Mouse (Mus musculus) ovary, adult 2 months (tissue): ENCODE data around the gene Noxa1. TPM values are rescaled to one million over a fixed set of nuclear protein-coding genes. Genes with fewer than 3 reads are reported as not detected.

Experiments
- polyA plus RNA-seq: library from polyadenylated mRNA; depleted of rRNA; stranded (reverse); fragments of >200 nt; gene quantifications from 2 replicates; pipeline ENCODE4 v1.2.3, GENCODE M21; 2012; rRNA removed

Gene Noxa1
- 1.9 and 3.4 TPM in 2 replicates for polyA plus RNA-seq

GRCm38 (mm10) chr2:25095109-25095850, at the start of gene Noxa1:
Gene Noxa1 (minus strand): TSS chr2:25095149.

GRCm38 (mm10) chr2:25080076-25080475, 14.9 kb downstream of the Noxa1 start, which contains the start of gene Entpd8:
Gene Entpd8 (plus strand): TSS chr2:25080304.

GRCm38 (mm10) chr2:25054221-25055067, 40.5 kb downstream of the Noxa1 start, which contains the start of gene Nsmf:
Gene Nsmf (plus strand): TSS chr2:25054355.

Other genes starting within 250 kb of the Noxa1 start
- 72.9 and 89.0 TPM in 2 replicates for gene Ehmt1, start 175.5 kb downstream of the Noxa1 start, polyA plus RNA-seq
- gene Arrdc1, start 159.9 kb downstream of the Noxa1 start, polyA plus RNA-seq = 131 and 159 TPM in 2 replicates
- 11.6 and 15.5 TPM in 2 replicates for gene Zmynd19, start 145.4 kb downstream of the Noxa1 start, polyA plus RNA-seq
- gene Dph7, start 132.7 kb downstream of the Noxa1 start, polyA plus RNA-seq = 29.8 and 34.1 TPM in 2 replicates
- 22.5 and 24.2 TPM in 2 replicates for gene Mrpl41, start 120.1 kb downstream of the Noxa1 start, polyA plus RNA-seq
- gene Pnpla7, start 119.1 kb downstream of the Noxa1 start, polyA plus RNA-seq = 15.7 and 21.7 TPM in 2 replicates
- 281 and 345 TPM in 2 replicates for gene Nsmf, start 40.8 kb downstream of the Noxa1 start, polyA plus RNA-seq
- 0.81 and 1.6 TPM in 2 replicates for gene Entpd8, start 14.8 kb downstream of the Noxa1 start, polyA plus RNA-seq
- 16.0 and 20.1 TPM in 2 replicates for gene Nrarp, start 85.6 kb upstream of the Noxa1 start, polyA plus RNA-seq
- gene Tor4a, start 101.7 kb upstream of the Noxa1 start, polyA plus RNA-seq = 91.7 and 92.6 TPM in 2 replicates
- gene Nelfb, start 116.3 kb upstream of the Noxa1 start, polyA plus RNA-seq = 54.5 and 59.1 TPM in 2 replicates
- gene Stpg3, start 119.5 kb upstream of the Noxa1 start, polyA plus RNA-seq = not detected in 2 replicates
- 0.18 and 0.40 TPM in 2 replicates for gene Fam166a, start 123.6 kb upstream of the Noxa1 start, polyA plus RNA-seq
- gene Tubb4b, start 129.6 kb upstream of the Noxa1 start, polyA plus RNA-seq = 582 and 710 TPM in 2 replicates
- gene Slc34a3, start 139.2 kb upstream of the Noxa1 start, polyA plus RNA-seq = not detected in 2 replicates
- 0.10 TPM in 1 of 2 replicates, not detected in the other for gene Rnf224, start 141.6 kb upstream of the Noxa1 start, polyA plus RNA-seq
- gene Rnf208, start 147.1 kb upstream of the Noxa1 start, polyA plus RNA-seq = 27.2 and 28.5 TPM in 2 replicates
- gene Cysrt1, start 147.3 kb upstream of the Noxa1 start, polyA plus RNA-seq = 1.6 and 1.7 TPM in 2 replicates
- 31.6 and 35.4 TPM in 2 replicates for gene AL732309.1, start 151.7 kb upstream of the Noxa1 start, polyA plus RNA-seq
- 85.0 and 109 TPM in 2 replicates for gene Tmem203, start 160.3 kb upstream of the Noxa1 start, polyA plus RNA-seq
- gene Tprn, start 167.5 kb upstream of the Noxa1 start, polyA plus RNA-seq = 30.9 and 32.4 TPM in 2 replicates
- gene Ssna1, start 177.3 kb upstream of the Noxa1 start, polyA plus RNA-seq = 85.4 and 91.9 TPM in 2 replicates
- gene Anapc2, start 177.3 kb upstream of the Noxa1 start, polyA plus RNA-seq = 112 and 124 TPM in 2 replicates
- gene Tmem210, start 193.0 kb upstream of the Noxa1 start, polyA plus RNA-seq = 0.51 and 0.55 TPM in 2 replicates
- 37.9 and 39.1 TPM in 2 replicates for gene Lrrc26, start 194.8 kb upstream of the Noxa1 start, polyA plus RNA-seq
- gene Grin1, start 224.0 kb upstream of the Noxa1 start, polyA plus RNA-seq = 1.1 and 1.7 TPM in 2 replicates
- 9.7 and 12.0 TPM in 2 replicates for gene Man1b1, start 237.2 kb upstream of the Noxa1 start, polyA plus RNA-seq